Mouse (Mus musculus): ENCODE measurements around the gene Atp2a3. TPM values are rescaled to one million over a fixed set of nuclear protein-coding genes. Genes with fewer than 3 reads are reported as not detected.

Gene Atp2a3
- polyA plus RNA-seq, 1 experiment from 2014 or later = 1.8 TPM

DNA sequence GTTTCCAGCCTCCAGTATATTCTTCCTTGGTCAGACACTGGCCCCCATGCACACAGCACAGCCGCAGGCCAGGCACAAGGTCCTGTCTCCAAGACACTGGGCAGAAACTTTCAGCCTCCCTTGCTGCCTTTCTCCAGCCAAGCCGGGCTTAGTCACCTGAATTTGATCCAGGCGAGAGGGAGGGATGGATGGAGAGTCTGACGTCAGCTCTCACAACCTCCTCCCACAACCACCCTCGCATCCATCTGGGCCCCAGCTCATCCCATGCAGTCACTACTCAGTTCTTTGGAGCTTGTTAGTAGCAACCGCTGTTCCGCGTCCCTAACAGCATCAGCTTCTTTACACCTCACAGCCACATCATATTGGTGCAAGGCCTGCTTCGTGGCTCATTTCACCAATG lies 62.1 kb downstream of the Atp2a3 start:
- H3K9ac ChIP-seq (ENCODE audit: low read depth, low read length) = no peak overlapping the region

DNA sequence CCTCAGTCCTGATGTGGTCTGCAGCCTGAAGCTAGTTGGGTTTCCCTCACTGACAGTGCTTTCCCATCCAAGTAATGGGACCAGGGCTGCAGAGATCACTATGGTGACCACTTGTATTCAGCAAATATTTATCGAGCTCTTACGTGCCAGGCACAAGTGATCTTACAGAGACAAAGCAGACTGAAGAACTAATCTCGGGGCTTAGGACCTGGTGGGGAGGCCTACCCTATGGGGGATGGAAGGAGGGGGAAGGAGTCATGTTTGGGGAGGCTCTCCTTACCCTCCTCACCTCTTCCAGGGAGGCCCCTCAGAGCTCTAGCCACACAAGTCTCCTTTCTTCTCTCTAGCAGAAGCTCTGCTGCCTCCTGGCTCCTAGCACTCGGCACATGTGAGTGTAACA lies 62.9 kb downstream of the Atp2a3 start:
- Histone ChIP-seq H3K36me3 (ENCODE audit: control insufficient read depth, insufficient read depth, low read length) (0 out of 2 replicates have a peak, but pooled peaks cover 5% of the 10 kb centered on the region), H3K9me3 (ENCODE audit: control insufficient read depth, low read length) (no peaks in the 10 kb centered on the region), H3K4me1 (ENCODE audit: control insufficient read depth, insufficient read depth, low read depth, low read length) (peaks cover 10% of the 10 kb centered on the region), H3K4me2 (ENCODE audit: low read length) (no peak overlapping the region), H3K4me3 (ENCODE audit: low read length) (no peak overlapping the region), H3K27me3 (replicated peaks; ENCODE audit: control insufficient read depth, insufficient read depth, low read length) (peaks cover 2% of the 10 kb centered on the region; the same call in 1 of the 2 replicates), H3K9ac (ENCODE audit: low read depth, low read length) (no peak overlapping the region), H3K27ac (ENCODE audit: low read depth, low read length) (no peak overlapping the region)
- WGBS = 41% methylated on average over 4 of the region's 4 CpGs
- no peak for ATAC-seq

More for the DNA sequence above, 62.1 kb downstream of the Atp2a3 start:
- Histone ChIP-seq H3K4me3 (ENCODE audit: low read length) (no peak overlapping the region), H3K9me3 (ENCODE audit: control insufficient read depth, low read length) (no peaks in the 10 kb centered on the region), H3K27me3 (replicated peaks; ENCODE audit: control insufficient read depth, insufficient read depth, low read length) (peaks cover 2% of the 10 kb centered on the region; the same call in 1 of the 2 replicates), H3K4me1 (ENCODE audit: control insufficient read depth, insufficient read depth, low read depth, low read length) (peaks cover 13% of the 10 kb centered on the region), H3K27ac (ENCODE audit: low read depth, low read length) (no peak overlapping the region), H3K4me2 (ENCODE audit: low read length) (no peak overlapping the region), H3K36me3 (ENCODE audit: control insufficient read depth, insufficient read depth, low read length) (0 out of 2 replicates have a peak, but pooled peaks cover 3% of the 10 kb centered on the region)
- 46% methylated on average over 9 of the region's 9 CpGs for WGBS
- no peak for ATAC-seq

DNA sequence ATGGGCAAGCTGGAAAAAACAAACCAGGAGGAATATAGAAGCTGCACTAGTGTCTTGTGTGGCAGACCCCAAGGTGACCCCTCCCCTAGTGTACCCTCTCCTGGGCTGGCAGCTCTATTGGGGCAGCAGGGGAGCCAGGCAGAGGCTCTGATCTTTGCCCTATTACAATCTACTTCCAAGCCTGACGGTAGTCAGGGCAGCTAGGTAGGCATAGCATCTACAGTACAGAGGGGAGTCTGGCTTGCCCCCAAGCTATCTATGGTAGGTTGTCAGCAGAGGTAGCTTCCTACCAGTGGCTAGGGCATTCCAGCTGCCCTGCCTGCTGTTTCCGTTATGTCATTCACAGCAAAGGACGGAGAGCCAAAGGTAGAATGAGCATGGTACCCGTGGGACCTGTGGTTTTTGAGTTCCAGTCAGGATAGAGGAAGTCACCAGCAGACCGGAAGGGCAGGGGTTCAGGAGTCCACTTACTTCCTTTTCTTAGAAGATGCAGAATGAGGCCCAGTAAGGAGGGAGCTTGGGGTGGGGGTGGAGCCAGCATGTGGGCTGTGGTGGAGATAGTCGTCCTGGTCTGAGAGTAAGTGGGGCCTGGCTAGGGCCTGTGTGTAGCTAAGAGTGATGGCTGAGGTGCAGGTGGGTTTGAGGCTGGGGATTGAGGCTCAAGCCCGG lies 63.4 kb downstream of the Atp2a3 start:
- Histone ChIP-seq H3K36me3 (ENCODE audit: control insufficient read depth, insufficient read depth, low read length) (0 out of 2 replicates have a peak, but pooled peaks cover 5% of the 10 kb centered on the region), H3K9ac (ENCODE audit: low read depth, low read length) (no peak overlapping the region), H3K27me3 (replicated peaks; ENCODE audit: control insufficient read depth, insufficient read depth, low read length) (peaks cover 2% of the 10 kb centered on the region; the same call in 1 of the 2 replicates), H3K27ac (ENCODE audit: low read depth, low read length) (no peak overlapping the region), H3K9me3 (ENCODE audit: control insufficient read depth, low read length) (no peaks in the 10 kb centered on the region), H3K4me1 (ENCODE audit: control insufficient read depth, insufficient read depth, low read depth, low read length) (peaks cover 10% of the 10 kb centered on the region), H3K4me3 (ENCODE audit: low read length) (no peak overlapping the region), H3K4me2 (ENCODE audit: low read length) (no peak overlapping the region)
- 65% methylated on average over 7 of the region's 7 CpGs for WGBS
- no peak for ATAC-seq

DNA sequence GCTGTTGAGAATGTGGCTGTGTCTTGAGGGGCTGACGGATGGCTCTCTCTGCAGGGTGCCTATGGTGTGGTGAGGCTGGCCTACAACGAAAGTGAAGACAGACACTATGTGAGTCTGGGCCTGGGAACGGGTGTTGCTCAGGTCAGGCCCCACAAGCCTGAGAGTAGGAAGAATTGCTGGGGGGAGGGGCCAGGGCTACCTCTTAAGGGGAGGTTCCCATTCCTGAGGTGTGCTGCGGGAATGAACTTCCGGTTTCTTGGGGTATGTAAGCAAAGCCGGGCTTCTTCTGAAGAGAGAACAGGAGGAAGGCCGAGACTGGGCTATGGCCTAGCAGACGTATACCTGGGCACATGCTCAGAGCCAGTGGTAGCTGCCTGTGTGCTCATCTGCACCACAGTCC lies 66.0 kb downstream of the Atp2a3 start:
- peaks cover 7% of the 10 kb centered on the region for H3K4me1 ChIP-seq (ENCODE audit: control insufficient read depth, insufficient read depth, low read depth, low read length)
- H3K36me3 ChIP-seq (ENCODE audit: control insufficient read depth, insufficient read depth, low read length) = 0 out of 2 replicates have a peak, but pooled peaks cover 5% of the 10 kb centered on the region
- H3K9me3 ChIP-seq (ENCODE audit: control insufficient read depth, low read length) = no peaks in the 10 kb centered on the region
- H3K27me3 ChIP-seq (replicated peaks; ENCODE audit: control insufficient read depth, insufficient read depth, low read length) = no peaks in the 10 kb centered on the region
- H3K27ac ChIP-seq (ENCODE audit: low read depth, low read length) = no peak overlapping the region
- no peak overlapping the region for H3K4me3 ChIP-seq (ENCODE audit: low read length)
- 53% methylated on average over 8 of the region's 8 CpGs for WGBS
- H3K9ac ChIP-seq (ENCODE audit: low read depth, low read length) = no peak overlapping the region
- ATAC-seq = no peak
- H3K4me2 ChIP-seq (ENCODE audit: low read length) = no peak overlapping the region

DNA sequence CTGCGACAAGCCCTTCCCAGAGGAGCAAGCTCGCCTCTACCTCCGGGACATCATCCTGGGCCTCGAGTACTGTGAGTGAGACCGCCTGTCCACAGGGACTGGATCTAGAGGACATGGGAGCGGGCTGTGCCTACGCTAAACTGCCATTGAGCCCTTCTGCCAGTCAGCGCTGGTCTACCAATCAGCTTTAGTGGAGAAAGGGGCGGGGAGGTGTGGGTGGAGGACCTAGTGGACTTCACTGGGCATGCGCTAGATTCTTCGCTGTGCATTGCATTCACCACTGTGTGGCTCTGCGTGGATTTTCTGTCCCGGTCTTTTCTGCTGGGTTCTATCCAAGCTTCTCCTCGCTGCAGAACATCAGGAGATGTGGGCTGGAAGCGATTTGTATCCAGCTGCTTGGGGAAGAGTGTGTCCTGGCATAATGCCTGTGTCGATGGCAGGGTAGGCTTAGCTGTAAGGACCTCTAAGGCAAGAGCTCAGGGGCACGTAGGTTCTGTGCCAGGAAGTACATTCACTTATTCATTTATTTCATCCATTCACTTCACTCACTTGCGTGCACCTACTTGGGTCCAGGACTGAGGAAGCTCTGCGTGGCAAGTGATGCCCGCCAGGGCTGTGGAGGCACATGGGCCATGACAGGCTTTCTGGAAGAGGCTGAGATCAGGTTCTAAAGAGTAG lies 70.0 kb downstream of the Atp2a3 start:
- ATAC-seq = peak; percentile 96
- no peaks in the 10 kb centered on the region for H3K9me3 ChIP-seq (ENCODE audit: control insufficient read depth, low read length)
- 0 out of 2 replicates have a peak, but pooled peaks cover 5% of the 10 kb centered on the region for H3K36me3 ChIP-seq (ENCODE audit: control insufficient read depth, insufficient read depth, low read length)
- H3K4me1 ChIP-seq (ENCODE audit: control insufficient read depth, insufficient read depth, low read depth, low read length) = peaks cover 7% of the 10 kb centered on the region
- peak overlapping the region; percentile 53 for H3K9ac ChIP-seq (ENCODE audit: low read depth, low read length)
- H3K27me3 ChIP-seq (replicated peaks; ENCODE audit: control insufficient read depth, insufficient read depth, low read length) = no peaks in the 10 kb centered on the region
- 22% methylated on average over 20 of the region's 20 CpGs for WGBS
- peak overlapping the region; percentile 36 for H3K4me3 ChIP-seq (ENCODE audit: low read length)
- peak overlapping the region; percentile 70 for H3K27ac ChIP-seq (ENCODE audit: low read depth, low read length)
- H3K4me2 ChIP-seq (ENCODE audit: low read length) = peak overlapping the region; percentile 68

DNA sequence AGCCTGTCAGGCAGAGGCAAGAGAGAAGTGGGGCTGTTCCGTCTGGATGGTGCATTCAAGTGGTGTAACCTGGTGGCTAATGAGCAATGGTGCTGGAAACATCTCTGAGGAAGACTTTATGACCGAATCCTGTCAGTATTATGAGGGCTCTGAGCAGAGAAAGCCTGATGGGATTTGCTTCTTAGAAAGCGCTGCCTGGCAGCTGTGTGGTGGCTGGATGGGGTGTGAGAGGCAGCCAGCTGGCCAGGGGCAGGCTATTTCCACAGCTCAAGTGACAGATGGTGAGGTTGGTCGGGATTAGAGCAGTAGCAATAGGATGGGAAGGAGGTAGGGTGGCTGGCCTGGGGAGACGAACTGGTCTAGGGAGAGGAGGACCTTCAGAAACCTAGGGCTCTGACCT lies 70.6 kb downstream of the Atp2a3 start:
- WGBS = 54% methylated on average over 5 of the region's 5 CpGs
- Histone ChIP-seq H3K4me3 (ENCODE audit: low read length) (no peak overlapping the region), H3K4me2 (ENCODE audit: low read length) (peak overlapping the region; percentile 68), H3K4me1 (ENCODE audit: control insufficient read depth, insufficient read depth, low read depth, low read length) (peaks cover 7% of the 10 kb centered on the region), H3K27ac (ENCODE audit: low read depth, low read length) (peak overlapping the region; percentile 68), H3K27me3 (replicated peaks; ENCODE audit: control insufficient read depth, insufficient read depth, low read length) (no peaks in the 10 kb centered on the region), H3K9me3 (ENCODE audit: control insufficient read depth, low read length) (no peaks in the 10 kb centered on the region), H3K9ac (ENCODE audit: low read depth, low read length) (peak overlapping the region; percentile 39), H3K36me3 (ENCODE audit: control insufficient read depth, insufficient read depth, low read length) (0 out of 2 replicates have a peak, but pooled peaks cover 5% of the 10 kb centered on the region)
- no peak; the same call in 1 of the 2 replicates for ATAC-seq

DNA sequence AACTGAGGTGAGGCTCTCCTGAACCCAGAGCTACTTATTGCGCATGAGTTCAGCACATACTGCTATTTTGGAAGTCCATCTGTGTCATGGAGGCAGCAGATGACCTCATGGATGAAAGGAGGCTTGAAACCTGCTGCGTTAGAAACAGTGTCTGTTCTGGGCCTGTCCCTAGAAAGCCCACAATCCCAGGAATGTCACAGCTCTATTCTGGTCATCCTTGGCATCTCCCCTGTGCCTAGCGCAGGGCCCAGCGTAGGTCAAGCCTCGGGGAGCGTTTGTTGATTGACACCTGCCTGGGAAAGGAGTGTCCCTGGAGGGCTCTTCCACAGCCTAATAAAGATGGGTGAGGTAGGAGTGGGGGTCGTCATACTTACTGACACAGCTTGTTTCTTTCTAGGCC lies 75.1 kb downstream of the Atp2a3 start:
- Histone ChIP-seq H3K4me1 (ENCODE audit: control insufficient read depth, insufficient read depth, low read depth, low read length) (peaks cover 6% of the 10 kb centered on the region), H3K4me2 (ENCODE audit: low read length) (no peak overlapping the region), H3K27ac (ENCODE audit: low read depth, low read length) (no peak overlapping the region), H3K27me3 (replicated peaks; ENCODE audit: control insufficient read depth, insufficient read depth, low read length) (no peaks in the 10 kb centered on the region), H3K9me3 (ENCODE audit: control insufficient read depth, low read length) (no peaks in the 10 kb centered on the region), H3K36me3 (ENCODE audit: control insufficient read depth, insufficient read depth, low read length) (peaks cover 7% of the 10 kb centered on the region; the same call in 1 of the 2 replicates), H3K9ac (ENCODE audit: low read depth, low read length) (no peak overlapping the region), H3K4me3 (ENCODE audit: low read length) (no peak overlapping the region)
- 78% methylated on average over 7 of the region's 7 CpGs for WGBS
- ATAC-seq = no peak

DNA sequence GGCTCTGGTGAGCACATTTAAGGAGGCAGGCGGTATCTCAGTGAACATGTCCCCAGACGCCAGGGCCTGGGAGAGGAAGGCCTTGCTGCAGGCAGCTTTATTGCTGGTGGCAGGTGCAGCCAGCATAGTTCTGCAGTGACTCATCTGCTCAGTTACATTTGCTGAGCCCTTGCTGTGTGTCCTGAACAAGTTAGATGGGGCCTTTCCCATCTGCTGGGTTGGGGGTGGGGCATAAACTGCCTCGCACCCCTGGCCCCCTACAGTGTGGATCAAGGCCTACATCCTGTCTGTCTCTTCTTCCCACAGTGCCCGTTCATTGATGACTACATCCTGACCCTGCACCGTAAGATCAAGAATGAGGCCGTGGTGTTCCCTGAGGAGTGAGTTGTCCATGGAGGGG lies 75.9 kb downstream of the Atp2a3 start:
- Histone ChIP-seq H3K4me1 (ENCODE audit: control insufficient read depth, insufficient read depth, low read depth, low read length) (no peaks in the 10 kb centered on the region), H3K27ac (ENCODE audit: low read depth, low read length) (no peak overlapping the region), H3K9ac (ENCODE audit: low read depth, low read length) (no peak overlapping the region), H3K27me3 (replicated peaks; ENCODE audit: control insufficient read depth, insufficient read depth, low read length) (no peaks in the 10 kb centered on the region), H3K4me2 (ENCODE audit: low read length) (no peak overlapping the region), H3K36me3 (ENCODE audit: control insufficient read depth, insufficient read depth, low read length) (peaks cover 7% of the 10 kb centered on the region; the same call in 1 of the 2 replicates), H3K4me3 (ENCODE audit: low read length) (no peak overlapping the region), H3K9me3 (ENCODE audit: control insufficient read depth, low read length) (no peaks in the 10 kb centered on the region)
- WGBS = 53% methylated on average over 6 of the region's 6 CpGs
- no peak for ATAC-seq

DNA sequence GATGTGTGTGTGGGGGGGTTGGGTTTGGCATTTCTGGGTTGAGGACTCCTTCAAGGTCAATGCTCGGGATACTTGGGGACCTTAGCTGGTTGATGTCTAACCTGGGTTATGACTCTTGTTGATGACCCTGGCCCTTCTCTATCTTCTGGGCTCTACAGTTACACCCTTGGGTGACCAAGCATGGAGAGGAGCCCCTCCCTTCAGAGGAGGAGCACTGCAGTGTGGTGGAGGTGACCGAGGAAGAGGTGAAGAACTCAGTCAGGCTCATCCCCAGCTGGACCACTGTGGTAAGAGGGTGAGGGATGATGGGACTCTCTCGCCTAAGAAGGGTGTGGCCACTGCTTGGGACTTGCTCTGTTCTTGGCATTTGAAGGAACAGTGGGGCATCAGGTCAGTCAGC lies 76.7 kb downstream of the Atp2a3 start:
- Histone ChIP-seq H3K4me2 (ENCODE audit: low read length) (no peak overlapping the region), H3K36me3 (ENCODE audit: control insufficient read depth, insufficient read depth, low read length) (peaks cover 7% of the 10 kb centered on the region; the same call in 1 of the 2 replicates), H3K27me3 (replicated peaks; ENCODE audit: control insufficient read depth, insufficient read depth, low read length) (no peaks in the 10 kb centered on the region), H3K9me3 (ENCODE audit: control insufficient read depth, low read length) (no peaks in the 10 kb centered on the region), H3K9ac (ENCODE audit: low read depth, low read length) (no peak overlapping the region), H3K27ac (ENCODE audit: low read depth, low read length) (no peak overlapping the region), H3K4me3 (ENCODE audit: low read length) (no peak overlapping the region), H3K4me1 (ENCODE audit: control insufficient read depth, insufficient read depth, low read depth, low read length) (no peaks in the 10 kb centered on the region)
- ATAC-seq = no peak; the same call in 1 of the 2 replicates
- 94% methylated on average over 3 of the region's 3 CpGs for WGBS

Measured in hindbrain, embryonic 16.5 days (tissue).